Mouse (Mus musculus): ENCODE results near the gene Tent2. TPM values are rescaled to one million over a fixed set of nuclear protein-coding genes. Genes with fewer than 3 reads are reported as not detected.

The Tent2 gene
- polyA plus RNA-seq, 1 experiment from 2014 or later: 48.6 TPM

- Histone ChIP-seq H3K4me3 (ENCODE audit: low read depth, low read length) (no peak overlapping the region), H3K27me3 (ENCODE audit: control insufficient read depth, insufficient read depth, low read length) (no peaks in the 10 kb centered on the region), H3K4me1 (ENCODE audit: control insufficient read depth, insufficient read depth, low read length) (no peaks in the 10 kb centered on the region), H3K27ac (ENCODE audit: low read depth, low read length) (no peak overlapping the region), H3K9ac (replicated peaks; ENCODE audit: low read depth, low read length) (no peak overlapping the region), H3K4me2 (ENCODE audit: low read depth, low read length) (no peak overlapping the region), H3K9me3 (ENCODE audit: control insufficient read depth, low read length) (no peaks in the 10 kb centered on the region), H3K36me3 (ENCODE audit: control insufficient read depth, insufficient read depth, low read length) (no peaks in the 10 kb centered on the region)
- no peak for ATAC-seq (ENCODE audit: low read depth)
- WGBS: 97% methylated on average over 1 of the region's 1 CpGs
Observed at GRCm38 (mm10) chr13:93153280-93153679, 38.9 kb downstream of the Tent2 start.

GRCm38 (mm10) chr13:93144336-93145167 lies 47.6 kb downstream of the Tent2 start, which contains the start of gene Cmya5:
Cmya5 (minus strand) TSS chr13:93144724.
- peak within 1 kb of the TSS; percentile 54 for H3K9ac ChIP-seq (replicated peaks; ENCODE audit: low read depth, low read length)
- no peaks in the 10 kb centered on the region for H3K9me3 ChIP-seq (ENCODE audit: control insufficient read depth, low read length)
- H3K27me3 ChIP-seq (ENCODE audit: control insufficient read depth, insufficient read depth, low read length): no peaks in the 10 kb centered on the region
- H3K4me2 ChIP-seq (ENCODE audit: low read depth, low read length): peak within 1 kb of the TSS; percentile 87
- H3K36me3 ChIP-seq (ENCODE audit: control insufficient read depth, insufficient read depth, low read length): no peaks in the 10 kb centered on the region
- 2% methylated on average over 32 of the region's 45 CpGs for WGBS
- H3K4me3 ChIP-seq (ENCODE audit: low read depth, low read length): peak within 1 kb of the TSS; percentile 40
- peak; percentile 90 for ATAC-seq (ENCODE audit: low read depth)
- peaks cover 9% of the 10 kb centered on the region; the same call in 1 of the 2 replicates for H3K4me1 ChIP-seq (ENCODE audit: control insufficient read depth, insufficient read depth, low read length)
- 0 out of 2 replicates have a peak within 1 kb of the TSS, but pooled peaks have one; percentile 22 for H3K27ac ChIP-seq (ENCODE audit: low read depth, low read length)

GRCm38 (mm10) chr13:93143819-93144283 lies 48.3 kb downstream of the Tent2 start:
- peak overlapping the region; percentile 54 for H3K9ac ChIP-seq (replicated peaks; ENCODE audit: low read depth, low read length)
- no peaks in the 10 kb centered on the region for H3K36me3 ChIP-seq (ENCODE audit: control insufficient read depth, insufficient read depth, low read length)
- ATAC-seq (ENCODE audit: low read depth): peak; percentile 16
- H3K4me2 ChIP-seq (ENCODE audit: low read depth, low read length): peak overlapping the region; percentile 87
- no peaks in the 10 kb centered on the region for H3K27me3 ChIP-seq (ENCODE audit: control insufficient read depth, insufficient read depth, low read length)
- H3K27ac ChIP-seq (ENCODE audit: low read depth, low read length): no peak overlapping the region
- H3K9me3 ChIP-seq (ENCODE audit: control insufficient read depth, low read length): no peaks in the 10 kb centered on the region
- 23% methylated on average over 11 of the region's 11 CpGs for WGBS
- H3K4me3 ChIP-seq (ENCODE audit: low read depth, low read length): peak overlapping the region; percentile 40; the same call in 1 of the 2 replicates
- peaks cover 9% of the 10 kb centered on the region; the same call in 1 of the 2 replicates for H3K4me1 ChIP-seq (ENCODE audit: control insufficient read depth, insufficient read depth, low read length)

GRCm38 (mm10) chr13:93141184-93141583 lies 51.0 kb downstream of the Tent2 start:
- H3K27ac ChIP-seq (ENCODE audit: low read depth, low read length): no peak overlapping the region
- H3K9me3 ChIP-seq (ENCODE audit: control insufficient read depth, low read length): no peaks in the 10 kb centered on the region
- peaks cover 9% of the 10 kb centered on the region; the same call in 1 of the 2 replicates for H3K4me1 ChIP-seq (ENCODE audit: control insufficient read depth, insufficient read depth, low read length)
- no peaks in the 10 kb centered on the region for H3K36me3 ChIP-seq (ENCODE audit: control insufficient read depth, insufficient read depth, low read length)
- H3K4me2 ChIP-seq (ENCODE audit: low read depth, low read length): no peak overlapping the region
- no peak for ATAC-seq (ENCODE audit: low read depth)
- H3K27me3 ChIP-seq (ENCODE audit: control insufficient read depth, insufficient read depth, low read length): no peaks in the 10 kb centered on the region
- no peak overlapping the region for H3K9ac ChIP-seq (replicated peaks; ENCODE audit: low read depth, low read length)
- 87% methylated on average over 6 of the region's 6 CpGs for WGBS
- no peak overlapping the region for H3K4me3 ChIP-seq (ENCODE audit: low read depth, low read length)

GRCm38 (mm10) chr13:93138059-93138458 lies 54.1 kb downstream of the Tent2 start:
- no peak for ATAC-seq (ENCODE audit: low read depth)
- H3K27me3 ChIP-seq (ENCODE audit: control insufficient read depth, insufficient read depth, low read length): no peaks in the 10 kb centered on the region
- no peak overlapping the region for H3K9ac ChIP-seq (replicated peaks; ENCODE audit: low read depth, low read length)
- H3K4me3 ChIP-seq (ENCODE audit: low read depth, low read length): no peak overlapping the region
- no peaks in the 10 kb centered on the region for H3K36me3 ChIP-seq (ENCODE audit: control insufficient read depth, insufficient read depth, low read length)
- no peak overlapping the region for H3K4me2 ChIP-seq (ENCODE audit: low read depth, low read length)
- H3K4me1 ChIP-seq (ENCODE audit: control insufficient read depth, insufficient read depth, low read length): no peaks in the 10 kb centered on the region
- 76% methylated on average over 1 of the region's 1 CpGs for WGBS
- H3K27ac ChIP-seq (ENCODE audit: low read depth, low read length): no peak overlapping the region
- H3K9me3 ChIP-seq (ENCODE audit: control insufficient read depth, low read length): no peaks in the 10 kb centered on the region

- Histone ChIP-seq H3K4me3 (ENCODE audit: low read depth, low read length) (no peak overlapping the region), H3K27ac (ENCODE audit: low read depth, low read length) (no peak overlapping the region), H3K27me3 (ENCODE audit: control insufficient read depth, insufficient read depth, low read length) (no peaks in the 10 kb centered on the region), H3K9ac (replicated peaks; ENCODE audit: low read depth, low read length) (no peak overlapping the region), H3K4me1 (ENCODE audit: control insufficient read depth, insufficient read depth, low read length) (no peaks in the 10 kb centered on the region), H3K9me3 (ENCODE audit: control insufficient read depth, low read length) (no peaks in the 10 kb centered on the region), H3K36me3 (ENCODE audit: control insufficient read depth, insufficient read depth, low read length) (no peaks in the 10 kb centered on the region), H3K4me2 (ENCODE audit: low read depth, low read length) (no peak overlapping the region)
- WGBS: 87% methylated on average over 7 of the region's 7 CpGs
- ATAC-seq (ENCODE audit: low read depth): no peak
Observed at GRCm38 (mm10) chr13:93137098-93137497, 55.1 kb downstream of the Tent2 start.

- no peak overlapping the region for H3K27ac ChIP-seq (ENCODE audit: low read depth, low read length)
- no peaks in the 10 kb centered on the region for H3K9me3 ChIP-seq (ENCODE audit: control insufficient read depth, low read length)
- H3K27me3 ChIP-seq (ENCODE audit: control insufficient read depth, insufficient read depth, low read length): no peaks in the 10 kb centered on the region
- no peaks in the 10 kb centered on the region for H3K36me3 ChIP-seq (ENCODE audit: control insufficient read depth, insufficient read depth, low read length)
- ATAC-seq (ENCODE audit: low read depth): no peak
- no peak overlapping the region for H3K4me2 ChIP-seq (ENCODE audit: low read depth, low read length)
- 86% methylated on average over 1 of the region's 1 CpGs for WGBS
- no peak overlapping the region for H3K9ac ChIP-seq (replicated peaks; ENCODE audit: low read depth, low read length)
- H3K4me3 ChIP-seq (ENCODE audit: low read depth, low read length): no peak overlapping the region
- no peaks in the 10 kb centered on the region for H3K4me1 ChIP-seq (ENCODE audit: control insufficient read depth, insufficient read depth, low read length)
Observed at GRCm38 (mm10) chr13:93136251-93136650, 55.9 kb downstream of the Tent2 start.

GRCm38 (mm10) chr13:93135501-93135900 lies 56.7 kb downstream of the Tent2 start:
- Histone ChIP-seq H3K9ac (replicated peaks; ENCODE audit: low read depth, low read length) (no peak overlapping the region), H3K27me3 (ENCODE audit: control insufficient read depth, insufficient read depth, low read length) (no peaks in the 10 kb centered on the region), H3K4me3 (ENCODE audit: low read depth, low read length) (no peak overlapping the region), H3K4me2 (ENCODE audit: low read depth, low read length) (no peak overlapping the region), H3K4me1 (ENCODE audit: control insufficient read depth, insufficient read depth, low read length) (no peaks in the 10 kb centered on the region), H3K36me3 (ENCODE audit: control insufficient read depth, insufficient read depth, low read length) (no peaks in the 10 kb centered on the region), H3K27ac (ENCODE audit: low read depth, low read length) (no peak overlapping the region), H3K9me3 (ENCODE audit: control insufficient read depth, low read length) (no peaks in the 10 kb centered on the region)
- 87% methylated on average over 2 of the region's 2 CpGs for WGBS
- no peak for ATAC-seq (ENCODE audit: low read depth)

- Histone ChIP-seq H3K9ac (replicated peaks; ENCODE audit: low read depth, low read length) (no peak overlapping the region), H3K4me3 (ENCODE audit: low read depth, low read length) (no peak overlapping the region), H3K4me2 (ENCODE audit: low read depth, low read length) (no peak overlapping the region), H3K4me1 (ENCODE audit: control insufficient read depth, insufficient read depth, low read length) (no peaks in the 10 kb centered on the region), H3K36me3 (ENCODE audit: control insufficient read depth, insufficient read depth, low read length) (no peaks in the 10 kb centered on the region), H3K9me3 (ENCODE audit: control insufficient read depth, low read length) (no peaks in the 10 kb centered on the region), H3K27ac (ENCODE audit: low read depth, low read length) (no peak overlapping the region), H3K27me3 (ENCODE audit: control insufficient read depth, insufficient read depth, low read length) (no peaks in the 10 kb centered on the region)
- WGBS: 93% methylated on average over 3 of the region's 3 CpGs
- no peak for ATAC-seq (ENCODE audit: low read depth)
Observed at GRCm38 (mm10) chr13:93130674-93131073, 61.5 kb downstream of the Tent2 start.
